ENCODE assay signal across 34 mouse cellular contexts in the genomic region with DNA sequence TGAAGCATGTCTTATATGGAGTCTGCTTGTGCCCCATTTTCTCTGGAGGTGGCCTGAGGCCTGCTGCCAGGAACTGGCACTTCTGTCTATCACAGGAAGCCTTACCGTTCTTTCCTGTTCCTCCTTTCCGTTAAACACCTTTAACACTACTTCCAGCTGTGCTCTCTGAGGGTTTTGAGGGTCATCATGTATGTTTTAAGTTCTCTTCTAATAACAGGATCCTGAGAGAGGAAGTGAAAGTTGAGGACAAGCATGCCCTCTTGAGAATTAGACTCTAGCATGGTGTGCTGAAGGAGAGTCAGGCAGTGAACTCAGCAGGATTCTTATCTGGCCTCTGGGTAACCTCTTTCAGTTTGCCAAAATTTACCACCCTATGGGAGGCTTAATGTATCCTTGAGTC.
DNase-seq lines count a peak whose midpoint lies in the region; ATAC-seq and TF ChIP-seq lines count a peak whose summit lies in the region.
"Had no signal": no experiment of that assay in that cellular context is flagged by ENCODE, and none has a peak within 500 bp of the region (broad histone marks: within the 10 kb centered on the region; RNA-seq: fewer than 3 reads in every experiment).

No protein-coding gene starts in this region.

- in situ Hi-C loops in CH12.LX (cut with MboI; ENCODE audit: low pct_ligation_motif_present, low pct_unique_long_range_greater_than_20kb, low sequenced_read_pairs) = no loop called here

- H3K4me2 ChIP-seq in lung, postnatal 0 days (replicated peaks; ENCODE audit: low read depth, low read length) = no peak overlapping the region
- H3K4me2 ChIP-seq in CH12.LX (ENCODE audit: insufficient read depth, low read depth, poor library complexity, severe bottlenecking) = peak overlapping the region; percentile 44; the same call in 1 of the 2 replicates
- no peak overlapping the region for H3K4me2 ChIP-seq in forebrain, embryonic 11.5 days (ENCODE audit: low read depth, low read length, severe bottlenecking)
- H3K4me2 ChIP-seq: forebrain, embryonic 15.5 days; heart, embryonic 15.5 days; hindbrain, embryonic 13.5 days; limb, embryonic 12.5 days; liver, embryonic 11.5 days; midbrain, embryonic 12.5 days; neural tube, embryonic 12.5 days; stomach, embryonic 15.5 days had no signal

- WGBS in lung, postnatal 0 days = 40% methylated on average over 2 of the region's 2 CpGs
- 56% methylated on average over 2 of the region's 2 CpGs for WGBS in heart, embryonic 10.5 days
- 88% methylated on average over 2 of the region's 2 CpGs for WGBS in forebrain, embryonic 11.5 days

- TF ChIP-seq CTCF in lung, postnatal 0 days (IDR thresholded peaks at IDR 0.05) = no peak
- TF ChIP-seq CTCF in CH12.LX (conservative IDR thresholded peaks at IDR 0.05 in 1 of 2, IDR thresholded peaks at IDR 0.05 in 1 of 2; ENCODE audit: low read depth in 2 of 2, low read length in 2 of 2) = no peak

- H3K36me3 ChIP-seq in lung, postnatal 0 days (ENCODE audit: insufficient read depth, low read length) = no peaks in the 10 kb centered on the region
- H3K36me3 ChIP-seq in CH12.LX (replicated peaks in 1 of 2; ENCODE audit: control insufficient read depth in 1 of 2, insufficient read depth in 1 of 2, low read length in 1 of 2) = no peaks in the 10 kb centered on the region
- no peaks in the 10 kb centered on the region for H3K36me3 ChIP-seq in heart, embryonic 10.5 days
- H3K36me3 ChIP-seq in forebrain, embryonic 11.5 days (ENCODE audit: control insufficient read depth, insufficient read depth, low read length) = no peaks in the 10 kb centered on the region
- H3K36me3 ChIP-seq: forebrain, embryonic 15.5 days; heart, embryonic 15.5 days; hindbrain, embryonic 13.5 days; limb, embryonic 12.5 days; midbrain, embryonic 12.5 days; neural tube, embryonic 12.5 days; stomach, embryonic 15.5 days had no signal

- H3K27me3 ChIP-seq in lung, postnatal 0 days (replicated peaks; ENCODE audit: insufficient read depth, low read length) = no peaks in the 10 kb centered on the region
- no peaks in the 10 kb centered on the region for H3K27me3 ChIP-seq in CH12.LX (replicated peaks)
- H3K27me3 ChIP-seq in heart, embryonic 10.5 days (ENCODE audit: insufficient read depth, poor library complexity, severe bottlenecking) = no peaks in the 10 kb centered on the region
- no peaks in the 10 kb centered on the region for H3K27me3 ChIP-seq in forebrain, embryonic 11.5 days (ENCODE audit: control insufficient read depth, insufficient read depth, low read length)
- H3K27me3 ChIP-seq: forebrain, embryonic 15.5 days; heart, embryonic 15.5 days; hindbrain, embryonic 13.5 days; limb, embryonic 12.5 days; megakaryocyte, embryonic 14.5 days; midbrain, embryonic 12.5 days; neural tube, embryonic 12.5 days; stomach, embryonic 15.5 days had no signal

- 0 out of 2 replicates have a peak, but pooled peaks have one; percentile 21 for TF ChIP-seq POLR2A in CH12.LX (IDR thresholded peaks at IDR 0.05; ENCODE audit: low read depth, low read length)

- no peak overlapping the region for H3K9ac ChIP-seq in lung, postnatal 0 days (replicated peaks; ENCODE audit: low read depth)
- no peak overlapping the region for H3K9ac ChIP-seq in CH12.LX (ENCODE audit: insufficient read depth, low read depth)
- H3K9ac ChIP-seq in forebrain, embryonic 11.5 days (ENCODE audit: low read length) = no peak overlapping the region
- H3K9ac ChIP-seq: forebrain, embryonic 15.5 days; heart, embryonic 15.5 days; hindbrain, embryonic 13.5 days; limb, embryonic 12.5 days; midbrain, embryonic 12.5 days; neural tube, embryonic 12.5 days; stomach, embryonic 15.5 days had no signal

- intact Hi-C loops in left cerebral cortex, postnatal 25 days (cut with DNase I) = no loop called here

- dilution Hi-C loops in CH12.LX (cut with MboI; ENCODE audit: extremely low pct_ligation_motif_present, extremely low pct_unique_long_range_greater_than_20kb, low sequenced_read_pairs) = no loop called here

- no peak for TF ChIP-seq RAD21 in CH12.LX (IDR thresholded peaks at IDR 0.05; ENCODE audit: low read depth, low read length)

- TF ChIP-seq EP300 in lung, postnatal 0 days (IDR thresholded peaks at IDR 0.05) = no peak
- peak; percentile 97 for TF ChIP-seq EP300 in CH12.LX (IDR thresholded peaks at IDR 0.05; ENCODE audit: low read length)

- no peak overlapping the region for H3K27ac ChIP-seq in lung, postnatal 0 days (ENCODE audit: low read length)
- H3K27ac ChIP-seq in CH12.LX (ENCODE audit: insufficient read depth, low read depth) = peak overlapping the region; percentile 31; the same call in 1 of the 2 replicates
- H3K27ac ChIP-seq in heart, embryonic 10.5 days = no peak overlapping the region
- H3K27ac ChIP-seq in forebrain, embryonic 11.5 days (ENCODE audit: low read depth, low read length) = no peak overlapping the region
- H3K27ac ChIP-seq: forebrain, embryonic 15.5 days; gastrocnemius, adult 2 months; heart, adult 2 months; heart, embryonic 15.5 days; hindbrain, embryonic 13.5 days; kidney, postnatal 0 days; limb, embryonic 12.5 days; midbrain, embryonic 12.5 days; neural tube, embryonic 12.5 days; stomach, embryonic 15.5 days had no signal

- no peaks in the 10 kb centered on the region for H3K9me3 ChIP-seq in lung, postnatal 0 days (ENCODE audit: low read length)
- no peaks in the 10 kb centered on the region for H3K9me3 ChIP-seq in CH12.LX (replicated peaks; ENCODE audit: low read length)
- H3K9me3 ChIP-seq in heart, embryonic 10.5 days = no peaks in the 10 kb centered on the region
- no peaks in the 10 kb centered on the region for H3K9me3 ChIP-seq in forebrain, embryonic 11.5 days (ENCODE audit: control insufficient read depth, low read length)
- H3K9me3 ChIP-seq: forebrain, embryonic 15.5 days; heart, embryonic 15.5 days; hindbrain, embryonic 13.5 days; limb, embryonic 12.5 days; megakaryocyte, embryonic 14.5 days; midbrain, embryonic 12.5 days; neural tube, embryonic 12.5 days; stomach, embryonic 15.5 days had no signal

- no peaks in the 10 kb centered on the region for H3K79me2 ChIP-seq in CH12.LX (replicated peaks; ENCODE audit: control insufficient read depth, extremely low read depth, insufficient read depth, poor library complexity, severe bottlenecking)

- DNase-seq in lung, postnatal 0 days (ENCODE audit: low spot score) = peak; percentile 7
- DNase-seq in lung, postnatal 4 days = no peak
- DNase-seq in CH12.LX (ENCODE audit: extremely low read depth) = peak; percentile 89
- DNase-seq in heart, embryonic 10.5 days (ENCODE audit: low spot score) = no peak
- no peak for DNase-seq in left cerebral cortex, postnatal 25 days (ENCODE audit: low spot score in 2 of 2)
- no peak for DNase-seq in forebrain, embryonic 11.5 days (ENCODE audit: low spot score)
- DNase-seq: adrenal gland, postnatal 10 days; cerebellum, adult 11-12 months; cerebellum, adult 9-11 months; gastrocnemius, adult 2 months; gastrocnemius, postnatal 36 days; heart, adult 2 months; heart, postnatal 36 days; kidney, adult 8-10 months; kidney, postnatal 4 days; layer of hippocampus, postnatal 36 days; lung, postnatal 10 days; right cerebral cortex, postnatal 4 days; thymus, postnatal 14 days had no signal

- no peaks in the 10 kb centered on the region for H3K4me1 ChIP-seq in lung, postnatal 0 days (ENCODE audit: insufficient read depth, low read depth, low read length)
- peaks cover 16 to 37% of the 10 kb centered on the region in 2 experiments for H3K4me1 ChIP-seq in CH12.LX (ENCODE audit: control insufficient read depth in 1 of 2, insufficient read depth in 2 of 2)
- H3K4me1 ChIP-seq in heart, embryonic 10.5 days = no peaks in the 10 kb centered on the region
- no peaks in the 10 kb centered on the region for H3K4me1 ChIP-seq in forebrain, embryonic 11.5 days (replicated peaks; ENCODE audit: control insufficient read depth, insufficient read depth, low read length)
- H3K4me1 ChIP-seq: forebrain, embryonic 15.5 days; heart, embryonic 15.5 days; hindbrain, embryonic 13.5 days; limb, embryonic 12.5 days; midbrain, embryonic 12.5 days; neural tube, embryonic 12.5 days; stomach, embryonic 15.5 days had no signal

- no peak overlapping the region for H3K4me3 ChIP-seq in lung, postnatal 0 days (ENCODE audit: low read depth, low read length)
- H3K4me3 ChIP-seq in CH12.LX (replicated peaks in 1 of 3; ENCODE audit: low read depth in 2 of 3, low read length in 2 of 3, poor library complexity in 1 of 3) = peak overlapping the region in 1 of 3 experiments; percentile 11
- H3K4me3 ChIP-seq in heart, embryonic 10.5 days = no peak overlapping the region
- no peak overlapping the region for H3K4me3 ChIP-seq in forebrain, embryonic 11.5 days (ENCODE audit: low read depth, low read length)
- H3K4me3 ChIP-seq: forebrain, embryonic 15.5 days; gastrocnemius, adult 2 months; heart, adult 2 months; heart, embryonic 15.5 days; hindbrain, embryonic 13.5 days; limb, embryonic 12.5 days; megakaryocyte, embryonic 14.5 days; midbrain, embryonic 12.5 days; myocyte; neural tube, embryonic 12.5 days; stomach, embryonic 15.5 days had no signal

- ATAC-seq in lung, postnatal 0 days = no peak
- ATAC-seq in common myeloid progenitor, adult 5-6 weeks (replicated peaks; ENCODE audit: low read depth, poor library complexity, severe bottlenecking) = peak; percentile 87
- ATAC-seq in neutrophil, adult 5-6 weeks (ENCODE audit: extremely low read depth, insufficient number of reproducible peaks, low FRiP score, poor library complexity, severe bottlenecking) = 0 out of 2 replicates have a peak, but pooled peaks have one; percentile 39
- ATAC-seq in forebrain, embryonic 11.5 days (replicated peaks; ENCODE audit: low FRiP score) = no peak
- ATAC-seq: forebrain, embryonic 15.5 days; intestine, embryonic 16.5 days; Patski had no signal

TF ChIP-seq in CH12.LX, 34 proteins besides CTCF, POLR2A, EP300 and RAD21 (continues in another document):
- TF ChIP-seq MAFK (IDR thresholded peaks at IDR 0.05; ENCODE audit: insufficient replicate concordance, low read length) (no peak), MAX (IDR thresholded peaks at IDR 0.05; ENCODE audit: low read length) (0 out of 2 replicates have a peak, but pooled peaks have one; percentile 37), JUN (IDR thresholded peaks at IDR 0.05; ENCODE audit: insufficient read depth, low read depth, low read length) (no peak), TBP (conservative IDR thresholded peaks at IDR 0.05; ENCODE audit: low read depth, low read length) (0 out of 2 replicates have a peak, but pooled peaks have one; percentile 16), ELF1 (IDR thresholded peaks at IDR 0.05; ENCODE audit: low read depth, low read length) (0 out of 2 replicates have a peak, but pooled peaks have one; percentile 35), GABPA (IDR thresholded peaks at IDR 0.05; ENCODE audit: insufficient replicate concordance, low read depth, low read length) (no peak), ZNF384 (IDR thresholded peaks at IDR 0.05; ENCODE audit: low read depth, low read length) (no peak), POLR2AphosphoS2 (IDR thresholded peaks at IDR 0.05; ENCODE audit: low read depth, low read length) (no peak), IRF4 (IDR thresholded peaks at IDR 0.05; ENCODE audit: low read depth, low read length) (peak; percentile 95), UBTF (IDR thresholded peaks at IDR 0.05; ENCODE audit: low read depth, low read length) (no peak), ETS1 (conservative IDR thresholded peaks at IDR 0.05; ENCODE audit: low read depth, low read length) (peak; percentile 74), CHD2 (IDR thresholded peaks at IDR 0.05; ENCODE audit: low read length) (no peak)

Comparison
In these comparisons a context has a peak if more than half of its experiments do, and no peak if none do; other contexts are left out.
1. DNase-seq: peak in lung, postnatal 0 days (single experiment) and CH12.LX (single experiment); none in lung, postnatal 4 days (0 of 2), heart, embryonic 10.5 days (single experiment), left cerebral cortex, postnatal 25 days (0 of 2) and forebrain, embryonic 11.5 days (single experiment).
2. ATAC-seq: peak in common myeloid progenitor, adult 5-6 weeks (single experiment) and neutrophil, adult 5-6 weeks (single experiment); none in lung, postnatal 0 days (single experiment) and forebrain, embryonic 11.5 days (single experiment).